Mouse (Mus musculus): ENCODE data around the gene Chrd.

DNA sequence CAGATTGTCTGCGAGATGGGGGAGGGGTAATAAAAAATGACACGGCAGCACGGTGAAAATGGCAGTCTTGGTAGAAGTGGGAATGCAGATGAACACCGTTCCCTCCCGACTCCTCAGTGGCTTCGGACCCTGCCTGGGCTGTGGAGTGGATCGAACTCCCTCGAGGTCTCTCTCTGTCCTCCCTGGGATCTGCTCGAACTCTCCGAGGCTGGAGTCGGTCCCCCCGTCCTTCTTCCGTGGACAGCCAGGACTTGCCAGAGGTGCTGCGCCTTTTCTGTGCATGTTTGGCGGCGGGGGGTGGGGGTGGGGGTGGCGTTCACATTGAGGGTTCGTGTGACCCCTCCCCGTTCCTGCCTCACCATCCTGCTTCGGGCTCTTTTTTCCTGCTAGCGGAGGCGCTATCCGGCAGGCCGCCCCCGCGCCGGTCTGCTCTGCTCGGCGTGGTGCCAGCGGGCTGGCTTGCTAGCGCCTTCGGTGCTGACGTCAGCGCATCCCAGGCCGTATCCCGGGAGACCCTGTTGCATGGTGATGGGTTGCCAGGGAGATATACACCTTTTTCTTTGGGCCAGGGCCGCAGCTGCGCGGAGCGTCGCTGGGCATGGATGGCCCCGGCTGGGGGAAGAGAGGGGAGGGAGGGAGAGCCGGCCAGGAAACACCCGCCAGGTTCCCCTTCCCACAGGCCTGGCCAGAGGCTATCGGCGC, 37.2 kb upstream of the Chrd start:
- no peak for TF ChIP-seq POLR2A (IDR thresholded peaks at IDR 0.05; ENCODE audit: low read depth, low read length)
- no peak for TF ChIP-seq CTCF (IDR thresholded peaks at IDR 0.05; ENCODE audit: extremely low read depth, insufficient read depth, insufficient read length, insufficient replicate concordance)

All from spleen, adult 2 months (tissue).